Mouse (Mus musculus) myocyte (in vitro differentiated cells): ENCODE measurements around the gene Madd. TPM values are rescaled to one million over a fixed set of nuclear protein-coding genes. Genes with fewer than 3 reads are reported as not detected.

ENCODE experiments used
- H3K27me3 ChIP-seq: one replicate; pipeline ENCODE4 v1.6.1; 2011; ENCODE audit not compliant: control insufficient read depth, insufficient read depth, insufficient read length
- H3K36me3 ChIP-seq: one replicate; pipeline ENCODE4 v1.6.1; 2011; ENCODE audit not compliant: control insufficient read depth, insufficient read depth
- H3K4me2 ChIP-seq: one replicate; pipeline ENCODE4 v1.6.1; 2011; ENCODE audit warnings: low read depth, control low read depth
- H3K4me3 ChIP-seq: one replicate; pipeline ENCODE4 v1.5.1; 2011; ENCODE audit warnings: mild to moderate bottlenecking, control low read depth, moderate library complexity
- H3K79me2 ChIP-seq: one replicate; pipeline ENCODE4 v1.6.1; 2011; ENCODE audit not compliant: control insufficient read depth, insufficient read depth
- H3ac ChIP-seq: one replicate; pipeline ENCODE4 v1.6.1; 2011; ENCODE audit not compliant: control insufficient read depth, insufficient read length
- CEBPB ChIP-seq: IDR thresholded peaks from 2 replicates; pipeline ENCODE4 v1.6.1; 2011; ENCODE audit warnings: mild to moderate bottlenecking, moderate library complexity; ENCODE audit not compliant: poor library complexity, insufficient read depth, severe bottlenecking
- E2F4 ChIP-seq: IDR thresholded peaks from one replicate; pipeline ENCODE4 v1.6.1; 2011; ENCODE audit warnings: mild to moderate bottlenecking, control low read depth, moderate library complexity; ENCODE audit not compliant: insufficient read depth
- MAX ChIP-seq: IDR thresholded peaks from one replicate; pipeline ENCODE4 v1.6.1; 2011; ENCODE audit warnings: low read depth, mild to moderate bottlenecking, control low read depth
- MYOD1 ChIP-seq, 3 experiments: IDR thresholded peaks; one replicate each; pipeline ENCODE4 v1.6.1; 2011; ENCODE audit warnings: control low read depth in 2 of 3, low read depth in 2 of 3, mild to moderate bottlenecking in 2 of 3, moderate library complexity in 1 of 3; ENCODE audit not compliant: insufficient read length in 2 of 3, control insufficient read depth in 1 of 3
- MYOG ChIP-seq, 3 experiments: IDR thresholded peaks; one replicate each; pipeline ENCODE4 v1.6.1; 2011; ENCODE audit warnings: control low read depth in 2 of 3, low read depth in 2 of 3, mild to moderate bottlenecking in 2 of 3; ENCODE audit not compliant: insufficient read length in 2 of 3, control insufficient read depth in 1 of 3, insufficient read depth in 1 of 3
- POLR2A ChIP-seq: IDR thresholded peaks from one replicate; pipeline ENCODE4 v1.6.1; 2011; ENCODE audit warnings: low read depth, mild to moderate bottlenecking, control low read depth, moderate library complexity; ENCODE audit not compliant: insufficient read length
- POLR2AphosphoS2 ChIP-seq: IDR thresholded peaks from one replicate; pipeline ENCODE4 v1.6.1; 2011; ENCODE audit warnings: low read depth, control low read depth; ENCODE audit not compliant: insufficient read length
- REST ChIP-seq: IDR thresholded peaks from one replicate; pipeline ENCODE4 v1.6.1; 2011; ENCODE audit warnings: mild to moderate bottlenecking, control low read depth, moderate library complexity; ENCODE audit not compliant: insufficient read depth, insufficient read length
- SRF ChIP-seq: IDR thresholded peaks from one replicate; pipeline ENCODE4 v1.6.1; 2011; ENCODE audit warnings: low read depth; ENCODE audit not compliant: control insufficient read depth, insufficient read length
- TCF12 ChIP-seq: IDR thresholded peaks from one replicate; pipeline ENCODE4 v1.6.1; 2011; ENCODE audit warnings: mild to moderate bottlenecking, control low read depth; ENCODE audit not compliant: poor library complexity, insufficient read depth, severe bottlenecking
- TCF3 ChIP-seq: IDR thresholded peaks from one replicate; pipeline ENCODE4 v1.6.1; 2011; ENCODE audit warnings: low read depth, control low read depth; ENCODE audit not compliant: insufficient read length
- USF1 ChIP-seq: IDR thresholded peaks from one replicate; pipeline ENCODE4 v1.6.1; 2011; ENCODE audit warnings: low read depth, mild to moderate bottlenecking, control low read depth, moderate library complexity
- polyA plus RNA-seq: library from polyadenylated mRNA; unstranded; fragments of >200 nt; fragmentation: generic; extraction: Trizol; gene quantifications from one replicate; pipeline ENCODE4 v1.2.1, GENCODE M21; 2012; ENCODE audit warnings: missing spikeins

Madd gene
- polyA plus RNA-seq, 1 experiment, result 10.2 TPM

DNA sequence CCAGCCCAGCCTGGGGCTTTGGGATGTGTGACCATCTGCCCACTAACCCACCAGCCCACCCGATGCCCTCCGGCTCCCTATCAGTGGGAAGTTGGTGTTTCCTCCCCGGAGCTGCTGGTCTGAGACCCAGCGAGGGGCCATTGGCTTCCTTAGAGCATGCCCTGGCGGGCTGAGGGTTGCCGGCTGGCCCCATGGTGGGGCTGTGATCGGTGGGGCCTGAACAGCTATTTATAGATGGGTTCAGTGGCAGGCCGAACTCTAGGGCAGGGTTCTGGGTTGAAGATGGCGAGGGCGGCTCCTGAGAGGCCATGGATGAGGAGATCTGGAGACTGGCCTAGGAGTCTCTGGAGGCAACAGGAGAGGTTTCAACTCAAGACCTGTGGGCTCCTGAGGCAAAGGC is 86.6 kb downstream of the Madd start:
- no peak overlapping the region for H3K4me3 ChIP-seq
- TF ChIP-seq USF1, result no peak
- TF ChIP-seq TCF3, result no peak
- no peak for TF ChIP-seq E2F4
- no peak for TF ChIP-seq SRF
- TF ChIP-seq TCF12, result no peak
- TF ChIP-seq MAX, result no peak
- TF ChIP-seq POLR2A, result no peak
- no peak for TF ChIP-seq MYOD1 (IDR thresholded peaks at IDR 0.05; ENCODE audit: control insufficient read depth in 1 of 3, insufficient read length in 2 of 3, low read depth in 2 of 3)
- TF ChIP-seq MYOG (IDR thresholded peaks at IDR 0.05; ENCODE audit: control insufficient read depth in 1 of 3, insufficient read depth in 1 of 3, insufficient read length in 2 of 3, low read depth in 2 of 3), result no peak
- no peak for TF ChIP-seq CEBPB
- TF ChIP-seq REST, result no peak
- no peak for TF ChIP-seq POLR2AphosphoS2

DNA sequence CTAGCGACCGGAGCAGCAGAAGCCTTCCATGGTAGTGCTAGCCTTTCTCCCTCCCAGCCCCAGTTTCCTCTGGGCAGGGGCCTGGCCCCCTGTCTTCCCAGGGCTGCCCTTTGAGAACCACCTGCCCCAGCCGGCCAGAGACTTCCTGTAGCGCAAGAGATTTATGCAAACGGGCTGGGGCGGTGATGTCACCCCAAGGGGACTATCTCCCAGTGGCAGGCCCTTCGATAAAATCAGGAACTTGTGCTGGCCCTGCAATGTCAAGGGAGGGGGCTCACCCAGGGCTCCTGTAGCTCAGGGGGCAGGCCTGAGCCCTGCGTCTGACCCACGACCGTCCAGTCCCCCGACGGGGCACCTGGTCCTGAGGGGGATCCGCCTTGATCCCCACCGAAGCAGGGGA is 87.1 kb downstream of the Madd start:
- H3K79me2 ChIP-seq, result no peaks in the 10 kb centered on the region
- H3K36me3 ChIP-seq, result no peaks in the 10 kb centered on the region
- H3ac ChIP-seq, result no peak overlapping the region
- H3K4me3 ChIP-seq, result no peak overlapping the region
- no peak for TF ChIP-seq POLR2A
- no peak for TF ChIP-seq POLR2AphosphoS2
- TF ChIP-seq TCF3, result no peak
- H3K4me2 ChIP-seq, result no peak overlapping the region
- no peaks in the 10 kb centered on the region for H3K27me3 ChIP-seq

More for the DNA sequence above, 86.6 kb downstream of the Madd start:
- Histone ChIP-seq H3K36me3 (no peaks in the 10 kb centered on the region), H3K4me2 (no peak overlapping the region), H3ac (no peak overlapping the region), H3K79me2 (no peaks in the 10 kb centered on the region), H3K27me3 (no peaks in the 10 kb centered on the region)

DNA sequence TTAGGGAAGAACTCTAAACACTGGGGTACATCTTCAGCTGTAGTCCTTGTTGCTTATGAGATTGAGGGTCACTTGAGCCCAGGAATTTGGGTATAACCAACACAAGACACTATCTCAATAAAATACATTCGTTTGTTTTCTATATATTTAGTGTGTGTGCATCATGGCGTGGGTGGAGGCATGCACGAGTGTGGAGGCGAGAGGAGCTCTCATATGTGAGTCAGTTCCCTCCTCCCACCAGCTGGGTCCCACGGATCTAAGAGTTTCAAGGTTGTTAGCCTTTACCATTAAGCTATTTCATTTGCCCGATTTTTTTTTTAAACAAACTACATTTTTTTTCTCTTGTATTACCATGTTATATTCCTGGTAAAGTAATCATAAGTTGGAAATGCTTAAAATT is 92.8 kb downstream of the Madd start:
- TF ChIP-seq MYOG (IDR thresholded peaks at IDR 0.05; ENCODE audit: control insufficient read depth in 1 of 3, insufficient read depth in 1 of 3, insufficient read length in 2 of 3, low read depth in 2 of 3), result no peak
- TF ChIP-seq TCF3, result no peak
- TF ChIP-seq MAX, result no peak
- TF ChIP-seq CEBPB, result no peak
- no peak for TF ChIP-seq MYOD1 (IDR thresholded peaks at IDR 0.05; ENCODE audit: control insufficient read depth in 1 of 3, insufficient read length in 2 of 3, low read depth in 2 of 3)
- no peak for TF ChIP-seq TCF12
- no peak for TF ChIP-seq POLR2A
- TF ChIP-seq REST, result no peak
- Histone ChIP-seq H3ac (no peak overlapping the region), H3K4me2 (no peak overlapping the region), H3K36me3 (no peaks in the 10 kb centered on the region), H3K79me2 (no peaks in the 10 kb centered on the region), H3K27me3 (no peaks in the 10 kb centered on the region), H3K4me3 (no peak overlapping the region)

DNA sequence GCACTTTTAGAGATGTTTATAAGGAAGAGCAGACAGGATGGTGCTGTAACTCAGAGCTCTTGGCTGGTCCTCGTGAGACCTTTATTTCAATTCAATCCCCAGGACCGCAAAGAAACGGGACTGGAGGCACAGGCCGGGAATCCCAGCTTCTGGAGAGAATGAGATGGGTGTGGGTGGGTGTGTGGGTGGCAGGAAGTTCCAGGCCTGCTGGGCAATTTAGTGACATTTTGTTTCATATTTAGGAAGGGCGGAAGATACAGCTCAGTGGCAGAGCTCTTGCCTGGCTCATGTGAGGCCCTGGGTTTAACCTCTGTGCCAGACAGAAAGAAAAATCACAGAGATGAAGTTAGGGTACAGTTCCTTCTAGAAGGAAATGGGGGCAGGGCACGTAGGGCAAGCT is 93.4 kb downstream of the Madd start:
- Histone ChIP-seq H3ac (no peak overlapping the region), H3K4me2 (no peak overlapping the region)
- TF ChIP-seq REST (no peak), TCF12 (no peak), POLR2A (no peak), TCF3 (no peak), MAX (no peak), CEBPB (no peak), MYOG (IDR thresholded peaks at IDR 0.05; ENCODE audit: control insufficient read depth in 1 of 3, insufficient read depth in 1 of 3, insufficient read length in 2 of 3, low read depth in 2 of 3) (no peak), E2F4 (no peak), MYOD1 (IDR thresholded peaks at IDR 0.05; ENCODE audit: control insufficient read depth in 1 of 3, insufficient read length in 2 of 3, low read depth in 2 of 3) (no peak), SRF (no peak), POLR2AphosphoS2 (no peak)

DNA sequence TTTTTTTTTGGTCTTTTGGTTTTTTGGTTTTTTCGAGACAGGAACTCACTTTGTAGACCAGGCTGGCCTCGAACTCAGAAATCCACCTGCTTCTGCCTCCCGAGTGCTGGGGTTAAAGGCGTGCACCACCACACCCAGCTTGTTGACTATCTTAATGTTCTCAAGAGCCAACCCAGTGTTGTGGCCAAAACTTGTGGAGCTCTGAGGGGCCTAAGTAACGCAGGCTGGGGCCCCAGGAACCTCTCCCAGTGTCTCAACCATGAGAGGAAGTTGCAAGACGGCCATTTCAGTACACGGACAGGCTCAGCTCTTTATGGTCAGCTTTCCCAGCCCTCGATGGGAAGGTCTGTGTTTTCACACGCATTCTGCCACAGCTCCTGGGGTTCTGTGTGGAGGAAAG is 94.7 kb downstream of the Madd start:
- no peaks in the 10 kb centered on the region for H3K79me2 ChIP-seq
- TF ChIP-seq MAX (no peak), REST (no peak), CEBPB (no peak), MYOD1 (IDR thresholded peaks at IDR 0.05; ENCODE audit: control insufficient read depth in 1 of 3, insufficient read length in 2 of 3, low read depth in 2 of 3) (no peak), SRF (no peak), TCF3 (no peak), TCF12 (no peak), E2F4 (no peak), POLR2AphosphoS2 (no peak), USF1 (no peak), POLR2A (no peak), MYOG (IDR thresholded peaks at IDR 0.05; ENCODE audit: control insufficient read depth in 1 of 3, insufficient read depth in 1 of 3, insufficient read length in 2 of 3, low read depth in 2 of 3) (no peak)
- no peak overlapping the region for H3K4me2 ChIP-seq
- H3K4me3 ChIP-seq, result no peak overlapping the region
- no peak overlapping the region for H3ac ChIP-seq
- H3K27me3 ChIP-seq, result no peaks in the 10 kb centered on the region
- H3K36me3 ChIP-seq, result no peaks in the 10 kb centered on the region

More for the DNA sequence above, 93.4 kb downstream of the Madd start:
- H3K4me3 ChIP-seq, result no peak overlapping the region
- H3K27me3 ChIP-seq, result no peaks in the 10 kb centered on the region
- no peaks in the 10 kb centered on the region for H3K36me3 ChIP-seq
- H3K79me2 ChIP-seq, result no peaks in the 10 kb centered on the region
